Comparison of ENCODE assay signal across 15 mouse cellular contexts in genomic region chr7:16063490-16063889, GRCm38 (mm10). TPM values are rescaled to one million over a fixed set of nuclear protein-coding genes. Genes with fewer than 3 reads are reported as not detected.
DNase-seq lines count a peak whose midpoint lies in the region; ATAC-seq and TF ChIP-seq lines count a peak whose summit lies in the region.
"Had no signal": no experiment of that assay in that cellular context is flagged by ENCODE, and none has a peak within 500 bp of the region (broad histone marks: within the 10 kb centered on the region; RNA-seq: fewer than 3 reads in every experiment).

No protein-coding gene starts in this region.

- H3K4me3 ChIP-seq in hindbrain, embryonic 11.5 days (ENCODE audit: low read depth, low read length), result no peak overlapping the region
- H3K4me3 ChIP-seq in hindbrain, embryonic 12.5 days, result no peak overlapping the region
- no peak overlapping the region for H3K4me3 ChIP-seq in thymus, adult 2 months (ENCODE audit: control insufficient read depth, insufficient read depth, low read length)
- H3K4me3 ChIP-seq in stomach, postnatal 0 days (ENCODE audit: low read depth, low read length), result no peak overlapping the region
- no peak overlapping the region for H3K4me3 ChIP-seq in neural tube, embryonic 15.5 days (replicated peaks)
- H3K4me3 ChIP-seq: erythroblast, embryonic 14.5 days; megakaryocyte, embryonic 14.5 days had no signal

- TF ChIP-seq POLR2A in thymus, adult 2 months (IDR thresholded peaks at IDR 0.05; ENCODE audit: control insufficient read depth, extremely low read depth, insufficient read depth, low read length, poor library complexity), result no peak
- TF ChIP-seq POLR2A in brain, embryonic 14.5 days (IDR thresholded peaks at IDR 0.05; ENCODE audit: borderline replicate concordance, extremely low read depth, insufficient read depth, insufficient read length, poor library complexity, severe bottlenecking), result no peak

- no peak overlapping the region for H3K27ac ChIP-seq in hindbrain, embryonic 11.5 days (ENCODE audit: low read depth, low read length)
- H3K27ac ChIP-seq in hindbrain, embryonic 12.5 days, result no peak overlapping the region
- no peak overlapping the region for H3K27ac ChIP-seq in thymus, adult 2 months (ENCODE audit: control insufficient read depth, insufficient read depth, low read length)
- H3K27ac ChIP-seq in stomach, postnatal 0 days (replicated peaks), result no peak overlapping the region
- no peak overlapping the region for H3K27ac ChIP-seq in neural tube, embryonic 15.5 days (replicated peaks)

- TF ChIP-seq EP300 in stomach, postnatal 0 days (optimal IDR thresholded peaks at IDR 0.05), result no peak

- H3K9me3 ChIP-seq in hindbrain, embryonic 11.5 days (ENCODE audit: control insufficient read depth, low read length), result no peaks in the 10 kb centered on the region
- peaks cover 11% of the 10 kb centered on the region for H3K9me3 ChIP-seq in hindbrain, embryonic 12.5 days (replicated peaks)
- H3K9me3 ChIP-seq in stomach, postnatal 0 days (ENCODE audit: control insufficient read depth, low read length), result no peaks in the 10 kb centered on the region
- no peaks in the 10 kb centered on the region for H3K9me3 ChIP-seq in neural tube, embryonic 15.5 days (replicated peaks)

- no peak for TF ChIP-seq CTCF in thymus, adult 2 months (IDR thresholded peaks at IDR 0.05; ENCODE audit: borderline replicate concordance, control insufficient read depth, extremely low read depth, insufficient read depth, low read length, poor library complexity)
- TF ChIP-seq CTCF in brain, embryonic 14.5 days (IDR thresholded peaks at IDR 0.05; ENCODE audit: borderline replicate concordance, extremely low read depth, insufficient read depth, insufficient read length), result peak; percentile 27; the same call in 1 of the 2 replicates
- peak; percentile 56 for TF ChIP-seq CTCF in stomach, postnatal 0 days (IDR thresholded peaks at IDR 0.05; ENCODE audit: low read depth)

- peak; percentile 27 for DNase-seq in hindbrain, embryonic 11.5 days (ENCODE audit: low spot score)
- peak; percentile 40 for DNase-seq in thymus, adult 2 months
- DNase-seq in thymus, postnatal 0 days (ENCODE audit: low spot score), result no peak
- DNase-seq in brain, embryonic 14.5 days (ENCODE audit: low read depth), result no peak
- no peak for DNase-seq in stomach, postnatal 0 days (ENCODE audit: low spot score)
- DNase-seq in frontal cortex, postnatal 10 days (ENCODE audit: low spot score in 2 of 2), result no peak
- DNase-seq: cerebellum, postnatal 36 days; gastrocnemius, postnatal 10 days; heart, postnatal 14 days; kidney, postnatal 14 days had no signal

- no peak for ATAC-seq in hindbrain, embryonic 11.5 days (ENCODE audit: low FRiP score)
- ATAC-seq in hindbrain, embryonic 12.5 days (ENCODE audit: low FRiP score), result no peak
- no peak for ATAC-seq in stomach, postnatal 0 days (ENCODE audit: low FRiP score, low TSS enrichment)
- ATAC-seq in neural tube, embryonic 15.5 days (ENCODE audit: low FRiP score), result no peak

- H3K4me1 ChIP-seq in hindbrain, embryonic 11.5 days (replicated peaks; ENCODE audit: control insufficient read depth, insufficient read depth, low read length), result no peaks in the 10 kb centered on the region
- 0 out of 2 replicates have a peak, but pooled peaks cover 2% of the 10 kb centered on the region for H3K4me1 ChIP-seq in hindbrain, embryonic 12.5 days
- H3K4me1 ChIP-seq in thymus, adult 2 months (replicated peaks; ENCODE audit: control insufficient read depth, insufficient read depth, low read length), result no peaks in the 10 kb centered on the region
- no peaks in the 10 kb centered on the region for H3K4me1 ChIP-seq in stomach, postnatal 0 days (replicated peaks; ENCODE audit: control insufficient read depth, insufficient read depth)
- H3K4me1 ChIP-seq in neural tube, embryonic 15.5 days, result peaks cover 6% of the 10 kb centered on the region; the same call in 1 of the 2 replicates
- H3K4me1 ChIP-seq: megakaryocyte, embryonic 14.5 days had no signal

- H3K4me2 ChIP-seq in hindbrain, embryonic 11.5 days (replicated peaks; ENCODE audit: low read depth, low read length), result no peak overlapping the region
- no peak overlapping the region for H3K4me2 ChIP-seq in hindbrain, embryonic 12.5 days (replicated peaks)
- H3K4me2 ChIP-seq in stomach, postnatal 0 days (replicated peaks; ENCODE audit: low read depth), result no peak overlapping the region
- no peak overlapping the region for H3K4me2 ChIP-seq in neural tube, embryonic 15.5 days

- WGBS in hindbrain, embryonic 11.5 days, result 29% methylated on average over 4 of the region's 4 CpGs
- WGBS in hindbrain, embryonic 12.5 days, result 33% methylated on average over 4 of the region's 4 CpGs
- WGBS in thymus, adult 2 months, result 72% methylated on average over 4 of the region's 4 CpGs
- WGBS in stomach, postnatal 0 days, result 34% methylated on average over 4 of the region's 4 CpGs
- 32% methylated on average over 4 of the region's 4 CpGs for WGBS in neural tube, embryonic 15.5 days

- H3K27me3 ChIP-seq in hindbrain, embryonic 11.5 days (ENCODE audit: control insufficient read depth, insufficient read depth, low read length), result peaks cover 8% of the 10 kb centered on the region
- peaks cover 23% of the 10 kb centered on the region for H3K27me3 ChIP-seq in hindbrain, embryonic 12.5 days
- H3K27me3 ChIP-seq in thymus, adult 2 months (ENCODE audit: control insufficient read depth, insufficient read depth, low read length), result no peaks in the 10 kb centered on the region
- H3K27me3 ChIP-seq in stomach, postnatal 0 days (ENCODE audit: control insufficient read depth, insufficient read depth, low read length), result no peaks in the 10 kb centered on the region
- H3K27me3 ChIP-seq in neural tube, embryonic 15.5 days (replicated peaks), result peaks cover 14% of the 10 kb centered on the region
- H3K27me3 ChIP-seq: megakaryocyte, embryonic 14.5 days had no signal

- H3K36me3 ChIP-seq in hindbrain, embryonic 11.5 days (ENCODE audit: control insufficient read depth, insufficient read depth, low read length), result no peaks in the 10 kb centered on the region
- no peaks in the 10 kb centered on the region for H3K36me3 ChIP-seq in hindbrain, embryonic 12.5 days
- H3K36me3 ChIP-seq in thymus, adult 2 months (ENCODE audit: control insufficient read depth, insufficient read depth, low read length), result no peaks in the 10 kb centered on the region
- H3K36me3 ChIP-seq in stomach, postnatal 0 days (ENCODE audit: control insufficient read depth, insufficient read depth, low read length), result no peaks in the 10 kb centered on the region
- no peaks in the 10 kb centered on the region for H3K36me3 ChIP-seq in neural tube, embryonic 15.5 days

- no peak overlapping the region for H3K9ac ChIP-seq in hindbrain, embryonic 11.5 days (ENCODE audit: low read depth, low read length)
- H3K9ac ChIP-seq in hindbrain, embryonic 12.5 days, result no peak overlapping the region
- H3K9ac ChIP-seq in stomach, postnatal 0 days (ENCODE audit: low read length), result no peak overlapping the region
- H3K9ac ChIP-seq in neural tube, embryonic 15.5 days (replicated peaks), result no peak overlapping the region

RNA-seq across cellular contexts. Expression of gene Zfp541, which starts 1.9 kb away (rescaled TPM):
- polyA plus RNA-seq in hindbrain, embryonic 11.5 days (2014; fragmentation: Nextera tagmentation; extraction: Ambion mirVana), result not detected in 2 replicates
- 0.05 and 0.07 TPM in 2 replicates for polyA plus RNA-seq in hindbrain, embryonic 12.5 days (2016; fragmentation: Nextera tagmentation; extraction: Ambion mirVana)
- polyA plus RNA-seq in thymus, adult 2 months (2012; rRNA removed), result 0.04 and 0.11 TPM in 2 replicates
- polyA plus RNA-seq in thymus, postnatal 0 days (2015; fragmentation: Nextera tagmentation; extraction: Ambion mirVana), result 0.13 and 0.36 TPM in 2 replicates
- 0.09 and 0.18 TPM in 2 replicates for polyA plus RNA-seq in brain, embryonic 14.5 days (2012; rRNA removed)
- polyA plus RNA-seq in stomach, postnatal 0 days (2015; fragmentation: Nextera tagmentation; extraction: Ambion mirVana), result 0.05 TPM in 2 replicates
- polyA plus RNA-seq in neural tube, embryonic 15.5 days (2015; fragmentation: Nextera tagmentation; extraction: Ambion mirVana), result 0.15 and 0.17 TPM in 2 replicates
- polyA plus RNA-seq: limb, embryonic 11.5 days had no signal

RNA-seq across cellular contexts. Expression of gene Bicra, which starts 15.8 kb away (rescaled TPM):
- polyA plus RNA-seq in hindbrain, embryonic 11.5 days (2014; fragmentation: Nextera tagmentation; extraction: Ambion mirVana), result 6.6 and 9.2 TPM in 2 replicates
- polyA plus RNA-seq in hindbrain, embryonic 12.5 days (2016; fragmentation: Nextera tagmentation; extraction: Ambion mirVana), result 10.3 and 10.7 TPM in 2 replicates
- 57.0 and 78.5 TPM in 2 replicates for polyA plus RNA-seq in thymus, adult 2 months (2012; rRNA removed)
- polyA plus RNA-seq in thymus, postnatal 0 days (2015; fragmentation: Nextera tagmentation; extraction: Ambion mirVana), result 2.9 and 4.9 TPM in 2 replicates
- 12.8 and 28.5 TPM in 2 replicates for polyA plus RNA-seq in brain, embryonic 14.5 days (2012; rRNA removed)
- 1.8 and 2.3 TPM in 2 replicates for polyA plus RNA-seq in stomach, postnatal 0 days (2015; fragmentation: Nextera tagmentation; extraction: Ambion mirVana)
- polyA plus RNA-seq in neural tube, embryonic 15.5 days (2015; fragmentation: Nextera tagmentation; extraction: Ambion mirVana), result 6.6 and 7.3 TPM in 2 replicates

RNA-seq across cellular contexts. Expression of gene Napa, which starts 34.8 kb away (rescaled TPM):
- 176 and 177 TPM in 2 replicates for polyA plus RNA-seq in hindbrain, embryonic 11.5 days (2014; fragmentation: Nextera tagmentation; extraction: Ambion mirVana)
- polyA plus RNA-seq in hindbrain, embryonic 12.5 days (2016; fragmentation: Nextera tagmentation; extraction: Ambion mirVana), result 182 and 191 TPM in 2 replicates
- 256 TPM in 2 replicates for polyA plus RNA-seq in thymus, adult 2 months (2012; rRNA removed)
- polyA plus RNA-seq in thymus, postnatal 0 days (2015; fragmentation: Nextera tagmentation; extraction: Ambion mirVana), result 152 and 172 TPM in 2 replicates
- polyA plus RNA-seq in brain, embryonic 14.5 days (2012; rRNA removed), result 192 and 199 TPM in 2 replicates
- polyA plus RNA-seq in stomach, postnatal 0 days (2015; fragmentation: Nextera tagmentation; extraction: Ambion mirVana), result 136 and 152 TPM in 2 replicates
- 236 and 238 TPM in 2 replicates for polyA plus RNA-seq in neural tube, embryonic 15.5 days (2015; fragmentation: Nextera tagmentation; extraction: Ambion mirVana)

RNA-seq across cellular contexts. Expression of gene Kptn, which starts 56.2 kb away (rescaled TPM):
- polyA plus RNA-seq in hindbrain, embryonic 11.5 days (2014; fragmentation: Nextera tagmentation; extraction: Ambion mirVana), result 21.7 and 23.1 TPM in 2 replicates
- polyA plus RNA-seq in hindbrain, embryonic 12.5 days (2016; fragmentation: Nextera tagmentation; extraction: Ambion mirVana), result 30.9 and 31.5 TPM in 2 replicates
- 27.4 and 28.1 TPM in 2 replicates for polyA plus RNA-seq in thymus, adult 2 months (2012; rRNA removed)
- polyA plus RNA-seq in thymus, postnatal 0 days (2015; fragmentation: Nextera tagmentation; extraction: Ambion mirVana), result 15.9 and 18.5 TPM in 2 replicates
- polyA plus RNA-seq in brain, embryonic 14.5 days (2012; rRNA removed), result 46.0 and 47.2 TPM in 2 replicates
- 11.8 and 13.1 TPM in 2 replicates for polyA plus RNA-seq in stomach, postnatal 0 days (2015; fragmentation: Nextera tagmentation; extraction: Ambion mirVana)
- polyA plus RNA-seq in neural tube, embryonic 15.5 days (2015; fragmentation: Nextera tagmentation; extraction: Ambion mirVana), result 45.8 and 48.1 TPM in 2 replicates

Comparison
In these comparisons a context has a peak if more than half of its experiments do, and no peak if none do; other contexts are left out.
1. DNase-seq: peak in hindbrain, embryonic 11.5 days (single experiment) and thymus, adult 2 months (single experiment); none in thymus, postnatal 0 days (single experiment), brain, embryonic 14.5 days (single experiment), stomach, postnatal 0 days (single experiment) and frontal cortex, postnatal 10 days (0 of 2).